ENCODE assay signal across 9 mouse cellular contexts in the genomic region with DNA sequence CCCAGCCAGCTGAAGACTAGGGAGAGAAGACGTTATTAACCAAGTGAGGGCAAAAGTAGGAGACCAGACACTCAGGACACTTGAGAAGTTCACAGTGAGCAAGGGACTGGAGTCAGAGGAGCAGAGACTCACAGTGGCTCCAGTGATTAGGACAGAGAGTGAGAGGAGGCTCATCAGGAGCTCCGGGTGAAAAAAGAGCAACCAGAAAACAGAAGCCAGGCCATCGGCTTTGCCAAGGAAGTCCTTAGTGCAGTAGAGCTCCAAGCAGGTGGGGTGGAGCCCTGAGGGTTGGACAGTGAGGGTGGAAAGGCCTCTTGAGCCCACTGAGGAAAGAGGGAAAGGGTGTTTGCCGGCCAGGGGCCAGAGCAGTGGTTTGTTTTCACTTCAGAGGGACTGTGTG. TPM values are rescaled to one million over a fixed set of nuclear protein-coding genes. Genes with fewer than 3 reads are reported as not detected.
DNase-seq lines count a peak whose midpoint lies in the region; ATAC-seq and TF ChIP-seq lines count a peak whose summit lies in the region.
"Had no signal": no experiment of that assay in that cellular context is flagged by ENCODE, and none has a peak within 500 bp of the region (broad histone marks: within the 10 kb centered on the region; RNA-seq: fewer than 3 reads in every experiment).

No protein-coding gene starts in this region.

- peak overlapping the region; percentile 64 for H3K27ac ChIP-seq in kidney, postnatal 0 days
- no peak overlapping the region for H3K27ac ChIP-seq in kidney, adult 2 months (ENCODE audit: insufficient read depth, low read depth, low read length)
- H3K27ac ChIP-seq in liver, embryonic 11.5 days (ENCODE audit: low read depth, low read length) = peak overlapping the region; percentile 67
- peak overlapping the region; percentile 68; the same call in 1 of the 2 replicates for H3K27ac ChIP-seq in stomach, embryonic 15.5 days

- H3K36me3 ChIP-seq in kidney, postnatal 0 days (ENCODE audit: insufficient read depth, low read length) = no peaks in the 10 kb centered on the region
- H3K36me3 ChIP-seq in kidney, adult 2 months (ENCODE audit: control insufficient read depth, insufficient read depth, low read length) = no peaks in the 10 kb centered on the region
- no peaks in the 10 kb centered on the region; the same call in 1 of the 2 replicates for H3K36me3 ChIP-seq in liver, embryonic 11.5 days (ENCODE audit: control insufficient read depth, insufficient read depth, low read length)
- no peaks in the 10 kb centered on the region for H3K36me3 ChIP-seq in stomach, embryonic 15.5 days

- H3K4me3 ChIP-seq in kidney, postnatal 0 days (replicated peaks; ENCODE audit: low read depth, low read length) = no peak overlapping the region
- no peak overlapping the region for H3K4me3 ChIP-seq in kidney, adult 2 months (ENCODE audit: insufficient read depth, low read depth, low read length)
- H3K4me3 ChIP-seq in liver, embryonic 11.5 days (ENCODE audit: low read depth, low read length) = no peak overlapping the region
- H3K4me3 ChIP-seq in stomach, embryonic 15.5 days (replicated peaks) = no peak overlapping the region

- no peaks in the 10 kb centered on the region for H3K27me3 ChIP-seq in kidney, postnatal 0 days (ENCODE audit: insufficient read depth, low read length)
- no peaks in the 10 kb centered on the region for H3K27me3 ChIP-seq in kidney, adult 2 months (replicated peaks; ENCODE audit: control insufficient read depth, insufficient read depth, low read length)
- H3K27me3 ChIP-seq in liver, embryonic 11.5 days (replicated peaks; ENCODE audit: control insufficient read depth, insufficient read depth, low read length) = no peaks in the 10 kb centered on the region
- no peaks in the 10 kb centered on the region for H3K27me3 ChIP-seq in stomach, embryonic 15.5 days (replicated peaks)

- no peaks in the 10 kb centered on the region for H3K9me3 ChIP-seq in kidney, postnatal 0 days (replicated peaks; ENCODE audit: low read length)
- H3K9me3 ChIP-seq in liver, embryonic 11.5 days (ENCODE audit: control insufficient read depth, low read length) = no peaks in the 10 kb centered on the region
- no peaks in the 10 kb centered on the region for H3K9me3 ChIP-seq in stomach, embryonic 15.5 days

- no peak for DNase-seq in kidney, postnatal 0 days (ENCODE audit: low spot score)
- DNase-seq in kidney, adult 2 months = no peak
- DNase-seq in liver, embryonic 11.5 days (ENCODE audit: low spot score) = no peak
- DNase-seq in embryo, embryonic 11 days = no peak
- DNase-seq in adrenal gland, postnatal 14 days = no peak
- DNase-seq: right cerebral cortex, postnatal 25 days had no signal

- no peak for ATAC-seq in kidney, postnatal 0 days (replicated peaks; ENCODE audit: low FRiP score, low read depth)
- ATAC-seq in granulocyte monocyte progenitor cell, adult 5-6 weeks (replicated peaks; ENCODE audit: poor library complexity, severe bottlenecking) = 0 out of 2 replicates have a peak, but pooled peaks have one; percentile 26
- no peak for ATAC-seq in liver, embryonic 11.5 days (replicated peaks; ENCODE audit: low FRiP score)
- ATAC-seq in stomach, embryonic 15.5 days (ENCODE audit: insufficient read depth, low FRiP score, low read depth) = no peak

- H3K4me2 ChIP-seq in kidney, postnatal 0 days (ENCODE audit: low read length) = no peak overlapping the region
- peak overlapping the region; percentile 63 for H3K4me2 ChIP-seq in liver, embryonic 11.5 days
- no peak overlapping the region for H3K4me2 ChIP-seq in stomach, embryonic 15.5 days

- H3K9ac ChIP-seq in kidney, postnatal 0 days (ENCODE audit: low read depth, low read length) = 0 out of 2 replicates have a peak overlapping the region, but pooled peaks have one; percentile 23
- H3K9ac ChIP-seq in liver, embryonic 11.5 days (ENCODE audit: low read depth, low read length) = peak overlapping the region; percentile 59
- no peak overlapping the region for H3K9ac ChIP-seq in stomach, embryonic 15.5 days

- no peak for TF ChIP-seq POLR2A in kidney, adult 2 months (IDR thresholded peaks at IDR 0.05; ENCODE audit: low read depth, low read length)

- TF ChIP-seq CTCF in kidney, postnatal 0 days (IDR thresholded peaks at IDR 0.05; ENCODE audit: low read depth) = no peak
- TF ChIP-seq CTCF in kidney, adult 2 months (conservative IDR thresholded peaks at IDR 0.05; ENCODE audit: insufficient read depth, insufficient read length, low read depth, low read length) = no peak

- 35% methylated on average over 4 of the region's 4 CpGs for WGBS in kidney, postnatal 0 days
- 17% methylated on average over 4 of the region's 4 CpGs for WGBS in kidney, adult 2 months
- WGBS in liver, embryonic 11.5 days = 33% methylated on average over 4 of the region's 4 CpGs
- WGBS in stomach, embryonic 15.5 days = 43% methylated on average over 4 of the region's 4 CpGs

- H3K4me1 ChIP-seq in kidney, postnatal 0 days (replicated peaks; ENCODE audit: insufficient read depth, low read length) = peaks cover 21% of the 10 kb centered on the region; the same call in 1 of the 2 replicates
- H3K4me1 ChIP-seq in kidney, adult 2 months (ENCODE audit: control insufficient read depth, insufficient read depth, low read length) = peaks cover 26% of the 10 kb centered on the region
- peaks cover 47% of the 10 kb centered on the region for H3K4me1 ChIP-seq in liver, embryonic 11.5 days (replicated peaks; ENCODE audit: control insufficient read depth, insufficient read depth, low read length)
- H3K4me1 ChIP-seq in stomach, embryonic 15.5 days = peaks cover 13% of the 10 kb centered on the region

RNA-seq across cellular contexts. Expression of gene Sppl3, which starts 7.9 kb away (rescaled TPM):
- polyA plus RNA-seq in kidney, postnatal 0 days (2015; fragmentation: Nextera tagmentation; extraction: Ambion mirVana) = 19.0 and 39.4 TPM in 2 replicates
- polyA plus RNA-seq in kidney, adult 2 months (2012; rRNA removed) = 51.5 and 57.0 TPM in 2 replicates
- 42.8 and 43.9 TPM in 2 replicates for total RNA-seq in granulocyte monocyte progenitor cell, adult 5-6 weeks (2014; fragmentation: Nextera tagmentation)
- total RNA-seq in granulocyte monocyte progenitor cell, adult 5-6 weeks (2017) = 21.7 and 26.5 TPM in 2 replicates
- polyA plus RNA-seq in liver, embryonic 11.5 days (2014; fragmentation: Nextera tagmentation; extraction: Ambion mirVana) = 14.8 and 17.6 TPM in 2 replicates
- 31.5 and 34.2 TPM in 2 replicates for polyA plus RNA-seq in stomach, embryonic 15.5 days (2015; fragmentation: Nextera tagmentation; extraction: Ambion mirVana)
- 54.8 and 59.2 TPM in 2 replicates for total RNA-seq in adrenal gland, postnatal 14 days (2021)

RNA-seq across cellular contexts. Expression of gene Hnf1a, which starts 47.9 kb away (rescaled TPM):
- 10.8 and 12.5 TPM in 2 replicates for polyA plus RNA-seq in kidney, postnatal 0 days (2015; fragmentation: Nextera tagmentation; extraction: Ambion mirVana)
- polyA plus RNA-seq in kidney, adult 2 months (2012; rRNA removed) = 24.2 and 29.5 TPM in 2 replicates
- total RNA-seq in granulocyte monocyte progenitor cell, adult 5-6 weeks (2014; fragmentation: Nextera tagmentation) = not detected in 2 replicates
- not detected in 2 replicates for total RNA-seq in granulocyte monocyte progenitor cell, adult 5-6 weeks (2017)
- polyA plus RNA-seq in liver, embryonic 11.5 days (2014; fragmentation: Nextera tagmentation; extraction: Ambion mirVana) = 2.7 and 4.1 TPM in 2 replicates
- polyA plus RNA-seq in stomach, embryonic 15.5 days (2015; fragmentation: Nextera tagmentation; extraction: Ambion mirVana) = 11.2 and 16.2 TPM in 2 replicates
- 0.26 and 2.0 TPM in 2 replicates for total RNA-seq in adrenal gland, postnatal 14 days (2021)
- total RNA-seq: gastrocnemius, adult 8-10 months had no signal
